Mouse (Mus musculus) erythroblast, embryonic 14.5 days (primary cell): Measurements from ENCODE around the gene Spg7.

ENCODE experiments used
- GATA1 ChIP-seq: IDR thresholded peaks from 2 replicates; pipeline ENCODE4 v1.6.1; 2012; ENCODE audit warnings: low read length, inconsistent platforms, mixed read lengths
- TAL1 ChIP-seq: IDR thresholded peaks from 3 replicates; pipeline ENCODE4 v1.6.1; 2012; ENCODE audit warnings: low read length, inconsistent platforms, mixed read lengths

- TF ChIP-seq GATA1 (no peak), TAL1 (no peak)
These were observed 14.9 kb upstream of the Spg7 start for GRCm38 (mm10) chr8:123047827-123048226.
